Mouse (Mus musculus) olfactory bulb, adult 2 months (tissue): ENCODE results near the gene Actn4.

Source experiments
- CTCF ChIP-seq: fragments of 200-500 bp; IDR thresholded peaks from 2 replicates; pipeline ENCODE4 v1.5.1; 2012; ENCODE audit warnings: low read depth, mild to moderate bottlenecking, low read length, moderate library complexity; ENCODE audit not compliant: insufficient read depth
- POLR2A ChIP-seq: fragments of 200-500 bp; IDR thresholded peaks from 2 replicates; pipeline ENCODE4 v1.6.1; 2012; ENCODE audit warnings: mild to moderate bottlenecking, low read depth, low read length, moderate library complexity; ENCODE audit not compliant: insufficient read depth

DNA sequence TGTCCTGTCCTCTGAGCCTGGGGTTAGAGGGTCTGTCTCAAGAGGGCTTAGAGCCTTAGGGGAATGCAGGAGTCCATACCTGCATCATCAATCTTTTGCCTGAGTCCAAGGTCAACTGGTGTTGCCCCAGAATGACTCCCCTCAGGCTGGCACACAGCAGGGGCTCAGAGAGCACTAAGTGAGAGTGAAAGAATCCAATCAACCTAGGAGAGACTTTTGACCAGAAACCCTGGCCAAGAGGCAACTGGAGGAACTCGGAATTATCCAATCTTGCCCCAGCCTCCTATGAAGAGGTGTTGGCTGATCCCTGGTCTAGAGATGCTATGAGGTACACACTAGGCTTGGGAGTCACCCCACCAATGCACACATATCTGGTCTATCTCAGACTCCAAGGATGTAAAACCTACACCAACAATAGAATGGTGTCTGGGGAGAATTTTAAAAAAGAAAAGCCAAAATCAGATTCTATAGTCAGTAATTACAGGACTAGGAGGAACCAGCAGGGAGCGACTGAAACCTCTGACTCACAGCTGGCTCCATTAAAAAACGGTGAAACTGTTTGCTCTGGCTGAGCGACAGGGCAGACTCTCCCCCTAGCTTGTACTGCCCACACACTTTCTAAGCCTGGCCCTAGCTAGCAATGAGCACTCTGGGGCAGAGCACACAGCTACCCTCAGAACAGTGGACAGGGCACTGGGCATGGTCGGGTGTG is 31.7 kb downstream of the Actn4 start:
- TF ChIP-seq CTCF (no peak), POLR2A (no peak)
